11 mouse cellular contexts compared by ENCODE assay signal in genomic region chr19:53801789-53802683, GRCm38 (mm10).
DNase-seq lines count a peak whose midpoint lies in the region; ATAC-seq and TF ChIP-seq lines count a peak whose summit lies in the region.
"Had no signal": no experiment of that assay in that cellular context is flagged by ENCODE, and none has a peak within 500 bp of the region (broad histone marks: within the 10 kb centered on the region; RNA-seq: fewer than 3 reads in every experiment).

No protein-coding gene starts in this region.

- no peak overlapping the region for H3K4me3 ChIP-seq in lung, embryonic 16.5 days (ENCODE audit: low read length)
- H3K4me3 ChIP-seq in heart, embryonic 15.5 days, result no peak overlapping the region
- H3K4me3 ChIP-seq in liver, embryonic 14.5 days (ENCODE audit: insufficient read depth in 1 of 2, low read depth in 2 of 2, low read length in 2 of 2), result no peak overlapping the region

- no peaks in the 10 kb centered on the region for H3K27me3 ChIP-seq in lung, embryonic 16.5 days (ENCODE audit: control insufficient read depth, insufficient read depth, low read depth, low read length)
- no peaks in the 10 kb centered on the region for H3K27me3 ChIP-seq in heart, embryonic 15.5 days
- H3K27me3 ChIP-seq in liver, embryonic 14.5 days (ENCODE audit: control insufficient read depth, insufficient read depth, low read length), result no peaks in the 10 kb centered on the region
- H3K27me3 ChIP-seq: CH12.LX had no signal

- no peak for TF ChIP-seq CTCF in liver, embryonic 14.5 days (IDR thresholded peaks at IDR 0.05; ENCODE audit: low read depth)

- H3K4me1 ChIP-seq in lung, embryonic 16.5 days (replicated peaks; ENCODE audit: control insufficient read depth, insufficient read depth, low read length), result peaks cover 3% of the 10 kb centered on the region; the same call in 1 of the 2 replicates
- peaks cover 85% of the 10 kb centered on the region for H3K4me1 ChIP-seq in heart, embryonic 15.5 days (replicated peaks)
- peaks cover 35 to 44% of the 10 kb centered on the region in 2 experiments for H3K4me1 ChIP-seq in liver, embryonic 14.5 days (replicated peaks; ENCODE audit: control insufficient read depth in 2 of 2, insufficient read depth in 2 of 2, low read length in 1 of 2)

- no peak overlapping the region for H3K4me2 ChIP-seq in lung, embryonic 16.5 days (ENCODE audit: low read depth, low read length)
- H3K4me2 ChIP-seq in heart, embryonic 15.5 days, result peak overlapping the region; percentile 20
- peak overlapping the region; percentile 20 for H3K4me2 ChIP-seq in liver, embryonic 14.5 days (ENCODE audit: low read depth)

- no peaks in the 10 kb centered on the region for H3K9me3 ChIP-seq in lung, embryonic 16.5 days (ENCODE audit: control insufficient read depth, low read length)
- H3K9me3 ChIP-seq in heart, embryonic 15.5 days (replicated peaks), result no peaks in the 10 kb centered on the region
- no peaks in the 10 kb centered on the region for H3K9me3 ChIP-seq in liver, embryonic 14.5 days (ENCODE audit: control insufficient read depth, low read length)

- H3K36me3 ChIP-seq in lung, embryonic 16.5 days (ENCODE audit: control insufficient read depth, insufficient read depth, low read length), result no peaks in the 10 kb centered on the region
- no peaks in the 10 kb centered on the region for H3K36me3 ChIP-seq in heart, embryonic 15.5 days
- no peaks in the 10 kb centered on the region for H3K36me3 ChIP-seq in liver, embryonic 14.5 days (replicated peaks; ENCODE audit: control insufficient read depth, insufficient read depth, low read depth)

- DNase-seq in lung, postnatal 14 days, result no peak
- no peak for DNase-seq in liver, embryonic 14.5 days (ENCODE audit: low read depth in 3 of 3, low spot score in 3 of 3)
- no peak for DNase-seq in adrenal gland, postnatal 4 days (ENCODE audit: low spot score in 2 of 2)
- DNase-seq in cerebellum, adult 11-12 months, result no peak
- DNase-seq in layer of hippocampus, adult 18-20 months (ENCODE audit: low spot score in 2 of 2), result no peak
- DNase-seq: kidney, adult 18-20 months; lung, adult 18-20 months had no signal

- 51% methylated on average over 11 of the region's 11 CpGs for WGBS in lung, embryonic 16.5 days
- WGBS in heart, embryonic 15.5 days, result 32% methylated on average over 11 of the region's 11 CpGs
- WGBS in liver, embryonic 14.5 days (ENCODE audit: insufficient replicate concordance), result 22% methylated on average over 11 of the region's 11 CpGs

- H3K9ac ChIP-seq in lung, embryonic 16.5 days (ENCODE audit: low read length), result no peak overlapping the region
- H3K9ac ChIP-seq in heart, embryonic 15.5 days, result peak overlapping the region; percentile 3; the same call in 1 of the 2 replicates
- H3K9ac ChIP-seq in liver, embryonic 14.5 days (replicated peaks), result peak overlapping the region; percentile 5; the same call in 1 of the 2 replicates

- TF ChIP-seq EP300 in liver, embryonic 14.5 days (IDR thresholded peaks at IDR 0.05; ENCODE audit: low read depth), result peak; percentile 80

- H3K27ac ChIP-seq in lung, embryonic 16.5 days (ENCODE audit: low read length), result no peak overlapping the region
- peak overlapping the region; percentile 91 for H3K27ac ChIP-seq in heart, embryonic 15.5 days
- H3K27ac ChIP-seq in liver, embryonic 14.5 days, result peak overlapping the region; percentile 59

- ATAC-seq in lung, embryonic 16.5 days (ENCODE audit: low read depth), result peak; percentile 25; the same call in 1 of the 2 replicates
- ATAC-seq in heart, embryonic 15.5 days (replicated peaks; ENCODE audit: insufficient number of reproducible peaks, insufficient read depth, low FRiP score, low read depth), result peak; percentile 88
- ATAC-seq in liver, embryonic 14.5 days (ENCODE audit: insufficient read depth), result peak; percentile 72
- no peak for ATAC-seq in inflammation-experienced regulatory T-cells, adult 6 months
